Mouse (Mus musculus) limb, embryonic 14.5 days (tissue): ENCODE measurements around the gene Ndufab1. TPM values are rescaled to one million over a fixed set of nuclear protein-coding genes. Genes with fewer than 3 reads are reported as not detected.

ENCODE experiments used
- ATAC-seq: fragments of 200-750 bp; cut with Nextera tagmentation; 2 replicates; pipeline ENCODE4 v1.8.0; 2017; ENCODE audit warnings: low read depth, moderate number of reproducible peaks, moderate TSS enrichment; ENCODE audit not compliant: low FRiP score
- DNase-seq: peaks from one replicate; pipeline ENCODE4 v3.0.0-alpha.2; 2015; ENCODE audit warnings: low spot score
- H3K27ac ChIP-seq: fragments of 300-500 bp; sonication (generic); replicated peaks from 2 replicates; pipeline ENCODE4 v1.5.1; 2014; ENCODE audit warnings: low read depth, mild to moderate bottlenecking, low read length, moderate library complexity, mixed read lengths
- H3K27me3 ChIP-seq: fragments of 300-500 bp; sonication (generic); 2 replicates; pipeline ENCODE4 v1.6.1; 2014; ENCODE audit warnings: low read length, mixed read lengths; ENCODE audit not compliant: control insufficient read depth, insufficient read depth
- H3K36me3 ChIP-seq: fragments of 300-500 bp; sonication (generic); 2 replicates; pipeline ENCODE4 v1.6.1; 2014; ENCODE audit warnings: mild to moderate bottlenecking, low read length, moderate library complexity, mixed read lengths; ENCODE audit not compliant: control insufficient read depth, insufficient read depth
- H3K4me1 ChIP-seq: fragments of 300-500 bp; sonication (generic); 2 replicates; pipeline ENCODE4 v1.6.1; 2014; ENCODE audit warnings: antibody characterized with exemption, low read length, mixed read lengths; ENCODE audit not compliant: control insufficient read depth, insufficient read depth
- H3K4me2 ChIP-seq: fragments of 300-500 bp; sonication (generic); replicated peaks from 2 replicates; pipeline ENCODE4 v1.6.1; 2014; ENCODE audit warnings: low read depth, mild to moderate bottlenecking, low read length, moderate library complexity; ENCODE audit not compliant: severe bottlenecking
- H3K4me3 ChIP-seq: fragments of 300-500 bp; sonication (generic); replicated peaks from 2 replicates; pipeline ENCODE4 v1.5.1; 2014; ENCODE audit warnings: low read length
- H3K9ac ChIP-seq: fragments of 300-500 bp; sonication (generic); 2 replicates; pipeline ENCODE4 v1.6.1; 2014; ENCODE audit warnings: mild to moderate bottlenecking, low read depth, low read length, moderate library complexity; ENCODE audit not compliant: severe bottlenecking
- H3K9me3 ChIP-seq: fragments of 300-500 bp; sonication (generic); 2 replicates; pipeline ENCODE4 v1.6.1; 2016; ENCODE audit warnings: low read length; ENCODE audit not compliant: control insufficient read depth
- POLR2A ChIP-seq: fragments of 200-500 bp; IDR thresholded peaks from 2 replicates; pipeline ENCODE4 v1.8.0; 2012; ENCODE audit warnings: inconsistent platforms, mild to moderate bottlenecking, moderate library complexity, borderline replicate concordance; ENCODE audit not compliant: insufficient read depth, insufficient read length; ENCODE audit errors: extremely low read depth
- WGBS: fragments of 180-500 bp; shearing (Covaris S2); extraction: QIAGEN DNeasy Blood & Tissue Kit; methylation state at CpG from one replicate; pipeline ENCODE4 v1.1.7; 2014; 5-methylcytosine and 5-hydroxymethylcytosine counted together
- polyA plus RNA-seq, 2 experiments: library from polyadenylated mRNA; depleted of rRNA in 1 of 2; stranded (reverse) in 1 of 2; unstranded in 1 of 2; fragments of >200 nt; fragmentation: Nextera tagmentation in 1 of 2; extraction: Ambion mirVana in 1 of 2; gene quantifications; 2 replicates each; pipeline versions ENCODE4 v1.2.1 to v1.2.3; 2012 to 2014

Gene Ndufab1
- polyA plus RNA-seq, 2 experiments: 127 to 554 TPM

GRCm38 (mm10) chr7:122046813-122047212, 54.9 kb downstream of the Ndufab1 start:
- Histone ChIP-seq H3K27ac (no peak overlapping the region), H3K27me3 (no peaks in the 10 kb centered on the region), H3K9ac (no peak overlapping the region), H3K4me2 (no peak overlapping the region), H3K9me3 (no peaks in the 10 kb centered on the region), H3K4me3 (no peak overlapping the region), H3K36me3 (peaks cover 42% of the 10 kb centered on the region), H3K4me1 (no peaks in the 10 kb centered on the region)
- DNase-seq (no peak), ATAC-seq (no peak)
- no peak for TF ChIP-seq POLR2A
- 93% methylated on average over 2 of the region's 2 CpGs for WGBS

DNA sequence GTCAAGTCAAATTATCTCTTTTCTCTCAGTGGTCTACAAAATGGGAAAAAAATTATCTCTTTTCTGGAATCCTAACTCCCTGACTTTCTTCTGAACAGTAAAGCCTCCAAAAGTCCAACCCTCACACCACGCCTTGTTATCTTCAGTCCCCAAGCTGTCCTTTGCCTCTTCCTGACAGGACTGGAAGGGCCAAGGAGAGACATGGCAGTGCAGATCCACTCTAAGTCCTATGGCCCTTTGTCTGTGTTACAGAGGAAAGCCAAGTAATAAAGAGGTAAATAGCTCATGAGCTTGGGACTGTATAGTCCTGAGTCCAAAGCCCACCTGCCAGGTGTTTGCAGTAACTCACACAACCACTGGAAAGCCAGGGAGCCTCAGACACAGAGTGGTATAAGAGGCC, 56.0 kb downstream of the Ndufab1 start:
- ATAC-seq: no peak
- Histone ChIP-seq H3K36me3 (peaks cover 42% of the 10 kb centered on the region), H3K27me3 (no peaks in the 10 kb centered on the region)

DNA sequence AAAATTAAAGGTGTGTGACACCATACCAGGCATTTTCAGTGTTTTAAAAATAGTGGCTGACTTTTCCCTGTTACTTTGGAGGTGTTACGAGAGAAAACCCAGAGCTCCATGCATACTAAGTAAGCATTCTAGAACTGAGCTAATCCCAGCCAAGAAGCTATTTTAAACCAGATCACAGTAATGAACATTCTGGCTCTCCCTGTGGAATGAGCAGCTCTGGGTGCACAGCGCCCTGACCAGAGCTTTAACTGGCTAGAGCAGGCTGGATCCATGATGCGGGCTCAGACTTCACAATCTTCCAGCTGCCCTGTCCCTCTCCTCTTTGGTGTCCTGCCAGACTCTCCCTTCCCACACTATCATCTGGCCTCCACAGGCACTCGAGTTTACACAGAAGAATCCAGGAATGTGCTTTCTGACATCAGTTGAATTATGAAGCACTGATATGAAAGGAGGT, 56.5 kb downstream of the Ndufab1 start:
- no peak for TF ChIP-seq POLR2A
- ATAC-seq (no peak), DNase-seq (no peak)
- Histone ChIP-seq H3K27ac (no peak overlapping the region), H3K9ac (no peak overlapping the region), H3K27me3 (no peaks in the 10 kb centered on the region), H3K9me3 (no peaks in the 10 kb centered on the region), H3K4me2 (no peak overlapping the region), H3K4me1 (no peaks in the 10 kb centered on the region), H3K36me3 (peaks cover 38% of the 10 kb centered on the region), H3K4me3 (no peak overlapping the region)
- 84% methylated on average over 4 of the region's 4 CpGs for WGBS

More for the DNA sequence above, 56.0 kb downstream of the Ndufab1 start:
- Histone ChIP-seq H3K9me3 (no peaks in the 10 kb centered on the region), H3K27ac (no peak overlapping the region), H3K9ac (no peak overlapping the region), H3K4me1 (no peaks in the 10 kb centered on the region), H3K4me3 (no peak overlapping the region), H3K4me2 (no peak overlapping the region)
- 92% methylated on average over 1 of the region's 1 CpGs for WGBS
- TF ChIP-seq POLR2A: no peak
- no peak for DNase-seq

- DNase-seq (no peak), ATAC-seq (no peak)
- 86% methylated on average over 8 of the region's 8 CpGs for WGBS
- no peak overlapping the region for H3K27ac ChIP-seq
- no peak overlapping the region for H3K9ac ChIP-seq
- H3K27me3 ChIP-seq: no peaks in the 10 kb centered on the region
- no peaks in the 10 kb centered on the region for H3K9me3 ChIP-seq
- H3K4me2 ChIP-seq: no peak overlapping the region
- no peak overlapping the region for H3K4me3 ChIP-seq
- no peaks in the 10 kb centered on the region for H3K4me1 ChIP-seq
- H3K36me3 ChIP-seq: peaks cover 44% of the 10 kb centered on the region
- TF ChIP-seq POLR2A: no peak
These were observed 57.6 kb downstream of the Ndufab1 start for GRCm38 (mm10) chr7:122044106-122044505.

Other genes starting within 250 kb of the Ndufab1 start
- gene Scnn1b, start 236.8 kb downstream of the Ndufab1 start, polyA plus RNA-seq (2012; rRNA removed): 0.51 and 0.57 TPM in 2 replicates
- 0.41 and 0.63 TPM in 2 replicates for gene Scnn1b, start 236.8 kb downstream of the Ndufab1 start, polyA plus RNA-seq (2014; fragmentation: Nextera tagmentation; extraction: Ambion mirVana)
- gene Cog7, start 120.2 kb downstream of the Ndufab1 start, polyA plus RNA-seq (2012; rRNA removed): 18.9 and 21.7 TPM in 2 replicates
- gene Cog7, start 120.2 kb downstream of the Ndufab1 start, polyA plus RNA-seq (2014; fragmentation: Nextera tagmentation; extraction: Ambion mirVana): 15.2 and 17.0 TPM in 2 replicates
- 122 and 184 TPM in 2 replicates for gene Gga2, start 80.7 kb downstream of the Ndufab1 start, polyA plus RNA-seq (2012; rRNA removed)
- 85.2 and 88.8 TPM in 2 replicates for gene Gga2, start 80.7 kb downstream of the Ndufab1 start, polyA plus RNA-seq (2014; fragmentation: Nextera tagmentation; extraction: Ambion mirVana)
- gene Ubfd1, start 34.7 kb downstream of the Ndufab1 start, polyA plus RNA-seq (2012; rRNA removed): 75.7 and 86.8 TPM in 2 replicates
- gene Ubfd1, start 34.7 kb downstream of the Ndufab1 start, polyA plus RNA-seq (2014; fragmentation: Nextera tagmentation; extraction: Ambion mirVana): 96.4 TPM in 2 replicates
- gene Ears2, start 34.6 kb downstream of the Ndufab1 start, polyA plus RNA-seq (2012; rRNA removed): 12.7 and 14.6 TPM in 2 replicates
- 16.4 and 16.8 TPM in 2 replicates for gene Ears2, start 34.6 kb downstream of the Ndufab1 start, polyA plus RNA-seq (2014; fragmentation: Nextera tagmentation; extraction: Ambion mirVana)
- gene Palb2, start 31.1 kb upstream of the Ndufab1 start, polyA plus RNA-seq (2012; rRNA removed): 9.1 and 10.5 TPM in 2 replicates
- 12.0 and 12.6 TPM in 2 replicates for gene Palb2, start 31.1 kb upstream of the Ndufab1 start, polyA plus RNA-seq (2014; fragmentation: Nextera tagmentation; extraction: Ambion mirVana)
- gene Dctn5, start 31.2 kb upstream of the Ndufab1 start, polyA plus RNA-seq (2012; rRNA removed): 109 and 126 TPM in 2 replicates
- 117 and 120 TPM in 2 replicates for gene Dctn5, start 31.2 kb upstream of the Ndufab1 start, polyA plus RNA-seq (2014; fragmentation: Nextera tagmentation; extraction: Ambion mirVana)
- gene Plk1, start 57.6 kb upstream of the Ndufab1 start, polyA plus RNA-seq (2012; rRNA removed): 80.0 and 86.3 TPM in 2 replicates
- gene Plk1, start 57.6 kb upstream of the Ndufab1 start, polyA plus RNA-seq (2014; fragmentation: Nextera tagmentation; extraction: Ambion mirVana): 78.4 and 84.6 TPM in 2 replicates
- gene Ern2, start 84.3 kb upstream of the Ndufab1 start, polyA plus RNA-seq (2012; rRNA removed): 0.05 TPM in 1 of 2 replicates, not detected in the other
- not detected in 2 replicates for gene Ern2, start 84.3 kb upstream of the Ndufab1 start, polyA plus RNA-seq (2014; fragmentation: Nextera tagmentation; extraction: Ambion mirVana)
- 0.15 and 0.18 TPM in 2 replicates for gene Chp2, start 117.6 kb upstream of the Ndufab1 start, polyA plus RNA-seq (2012; rRNA removed)
- 0.18 and 0.45 TPM in 2 replicates for gene Chp2, start 117.6 kb upstream of the Ndufab1 start, polyA plus RNA-seq (2014; fragmentation: Nextera tagmentation; extraction: Ambion mirVana)
- 6.2 and 6.3 TPM in 2 replicates for gene Prkcb, start 186.9 kb upstream of the Ndufab1 start, polyA plus RNA-seq (2012; rRNA removed)
- gene Prkcb, start 186.9 kb upstream of the Ndufab1 start, polyA plus RNA-seq (2014; fragmentation: Nextera tagmentation; extraction: Ambion mirVana): 9.0 and 10.3 TPM in 2 replicates